Mouse (Mus musculus): ENCODE measurements around the gene Cts6. TPM values are rescaled to one million over a fixed set of nuclear protein-coding genes. Genes with fewer than 3 reads are reported as not detected.
A peak's percentile ranks its signal among the peaks of the same experiment; 100 is the strongest.
"Not testable (repeated sequence)": the region's sequence is repeated elsewhere in the genome, so short reads cannot be mapped to it uniquely, and the experiment has no call there.

Cts6 gene
- total RNA-seq (2021), result not detected
- long read RNA-seq, experiment 1, result 0 reads
- long read RNA-seq, experiment 2, result 0 reads

DNA sequence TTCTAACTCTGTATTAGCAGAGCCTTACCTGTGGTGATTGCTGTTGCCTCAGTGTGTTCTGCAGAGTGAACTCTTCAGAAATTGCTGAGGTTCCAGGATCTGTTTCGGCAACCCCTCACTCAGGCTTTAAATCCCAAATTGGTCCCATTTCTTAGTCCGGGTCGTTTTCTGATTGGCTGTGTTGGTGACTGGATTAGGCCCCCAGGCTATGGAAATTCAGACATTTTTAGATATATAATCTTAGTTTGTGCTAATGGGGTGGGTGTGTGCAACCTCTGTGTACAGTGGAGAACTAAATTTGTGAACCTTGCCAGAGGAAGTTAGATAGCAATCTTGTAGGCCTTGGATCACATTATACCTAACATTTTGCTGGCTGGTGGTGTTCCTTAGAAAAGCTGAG is at the start of gene Cts6:
Gene Cts6 (minus strand): TSS at position 101 of the 400 bp plus-strand sequence.
- intact Hi-C loops (cut with DNase I), result no loop called here
- DNase-seq (ENCODE audit: low spot score in 2 of 2), result no peak

DNA sequence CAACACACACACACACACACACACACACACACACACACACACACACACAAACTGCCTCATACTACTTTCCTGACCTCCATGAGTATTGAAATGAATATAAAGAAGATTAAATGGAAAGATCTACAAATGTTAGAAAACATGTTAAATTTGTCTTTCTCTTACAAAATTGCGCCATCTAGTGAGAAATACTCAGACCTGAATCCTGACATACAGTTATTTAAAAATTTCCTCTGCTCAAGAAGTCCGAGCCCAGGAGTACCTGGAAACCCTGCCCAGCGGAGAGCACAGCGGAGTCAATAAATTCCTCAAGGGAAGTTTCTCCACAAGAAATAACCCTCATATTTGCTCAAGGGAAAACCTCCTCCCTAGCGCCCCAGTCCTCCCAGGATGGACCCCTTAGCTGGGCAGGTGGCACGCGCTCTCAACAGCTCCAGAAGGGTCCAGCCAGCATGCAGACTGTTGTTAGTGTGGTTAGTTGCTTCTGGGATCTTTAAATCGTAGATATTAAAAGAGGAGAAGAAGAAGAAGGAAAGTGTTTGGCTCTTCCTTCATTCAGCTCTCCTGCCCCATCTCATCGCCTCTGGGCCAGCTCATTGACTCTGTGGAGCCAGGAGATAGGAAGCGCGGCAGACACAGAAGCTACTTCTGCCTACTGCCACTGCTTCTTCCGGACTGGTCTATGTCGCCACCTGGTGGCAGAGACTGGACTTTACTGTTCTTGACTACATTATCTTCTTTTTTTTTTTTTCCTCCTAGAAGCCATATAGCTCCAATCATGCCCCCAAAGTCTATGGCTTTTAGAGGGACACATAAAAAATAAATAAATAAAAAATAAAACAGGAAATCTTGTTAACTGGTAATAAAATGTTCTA is 38.1 kb upstream of the Cts6 start:
- intact Hi-C loops (cut with DNase I), result loop anchor here (5.0 kb wide), 1 partner anchor 484 kb away; no protein-coding TSS in a partner anchor

DNA sequence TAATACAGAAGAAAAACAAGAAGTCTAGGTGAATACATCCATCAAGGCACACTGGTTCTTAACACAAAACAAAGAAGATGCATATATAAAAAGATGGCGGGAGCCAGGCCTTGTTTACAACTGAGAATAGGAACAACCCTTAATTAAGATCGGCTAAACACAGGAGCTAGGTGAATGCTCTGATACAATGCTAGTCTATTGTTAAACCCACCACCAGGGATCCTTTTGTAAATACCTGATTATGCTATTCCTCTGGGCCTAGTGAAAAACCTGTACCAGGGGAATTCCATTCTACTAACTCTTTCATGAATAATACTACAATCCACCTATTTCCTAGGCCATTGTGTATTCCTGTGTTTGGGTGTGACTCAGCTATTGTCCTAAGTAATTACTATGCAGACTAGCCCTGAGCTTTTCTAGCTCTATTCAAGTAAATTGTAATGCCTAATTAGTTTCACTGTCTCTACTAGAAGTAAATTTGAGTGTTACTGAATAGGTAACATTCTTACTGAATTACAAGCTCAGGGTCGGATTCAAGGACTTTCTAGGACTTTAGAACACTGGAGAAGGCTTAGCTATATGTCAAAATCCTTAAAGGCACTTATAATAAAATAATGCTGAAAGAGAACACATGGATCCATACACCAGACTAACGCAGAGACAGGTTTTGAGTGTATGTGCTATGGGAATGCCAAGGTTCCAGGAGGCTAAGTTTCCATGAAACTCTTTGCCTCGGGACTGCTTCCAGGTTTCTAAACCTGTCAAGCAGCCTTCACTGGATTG is 17.9 kb downstream of the Cts6 start:
- intact Hi-C loops (cut with DNase I); DNase-seq (ENCODE audit: low spot score in 2 of 2): not testable (repeated sequence)

More for the DNA sequence above, 38.1 kb upstream of the Cts6 start:
- peak; percentile 27 to 41 for DNase-seq (ENCODE audit: low spot score in 2 of 2)

DNA sequence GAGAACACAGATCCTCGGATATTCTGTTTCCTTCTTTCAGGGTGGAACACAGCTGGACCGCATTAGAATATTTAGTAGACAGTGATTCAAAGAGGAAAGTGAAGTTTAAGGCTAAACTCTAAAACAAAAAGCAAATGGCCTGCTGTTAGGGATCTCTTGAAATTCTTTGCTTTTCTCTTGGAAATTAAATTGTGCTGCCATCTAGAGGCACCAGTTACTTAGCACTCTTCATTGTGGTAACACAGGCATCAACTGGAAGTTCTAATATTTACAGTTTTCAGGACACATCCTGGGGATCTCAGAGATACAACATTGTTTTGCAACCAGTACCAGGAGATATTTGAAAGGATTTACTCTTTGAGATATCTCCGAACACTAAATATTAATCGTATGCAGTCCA is 38.6 kb downstream of the Cts6 start:
- intact Hi-C loops (cut with DNase I), result no loop called here
- no peak for DNase-seq (ENCODE audit: low spot score in 2 of 2)

DNA sequence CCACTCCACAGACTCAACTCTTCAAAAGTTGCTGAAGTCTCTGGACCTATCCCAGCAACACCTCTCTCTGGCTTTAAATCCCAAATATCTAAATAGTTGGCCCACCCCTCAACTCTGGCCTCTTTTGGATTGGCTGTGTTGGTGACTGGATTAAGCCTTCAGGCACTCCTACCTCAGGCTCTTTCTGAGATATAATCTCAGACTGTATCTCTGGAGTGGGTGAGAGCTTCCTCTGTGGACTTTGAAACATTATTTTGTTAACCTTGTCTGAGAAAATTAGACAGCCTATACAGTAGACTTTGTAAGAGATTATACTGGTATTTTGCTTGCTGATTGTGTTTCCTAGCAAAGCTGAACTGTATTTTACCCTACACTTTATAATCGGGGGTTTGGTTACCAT is 39.1 kb downstream of the Cts6 start, which contains the start of gene Ctsr:
Gene Ctsr (minus strand): TSS at position 101 of the 400 bp plus-strand sequence.
- intact Hi-C loops (cut with DNase I), result no loop called here
- DNase-seq (ENCODE audit: low spot score in 2 of 2), result no peak

Other genes starting within 250 kb of the Cts6 start
- not detected for gene Ctsj, start 197.5 kb downstream of the Cts6 start, total RNA-seq (2021)
- not detected for gene Ctsq, start 162.8 kb downstream of the Cts6 start, total RNA-seq (2021)
- not detected for gene Ctsr, start 39.2 kb downstream of the Cts6 start, total RNA-seq (2021)
- not detected for gene Cts8, start 51.9 kb upstream of the Cts6 start, total RNA-seq (2021)
- gene Gm49398, start 85.4 kb upstream of the Cts6 start, total RNA-seq (2021), result not detected
- not detected for gene Cts7, start 154.8 kb upstream of the Cts6 start, total RNA-seq (2021)

Measured in left cerebral cortex, postnatal 14 days (tissue).